Mouse (Mus musculus) limb, embryonic 10.5 days (tissue): Measurements from ENCODE around the gene Tepp. TPM values are rescaled to one million over a fixed set of nuclear protein-coding genes. Genes with fewer than 3 reads are reported as not detected.
A peak's percentile ranks its signal among the peaks of the same experiment; 100 is the strongest.

Experiments used
- DNase-seq: peaks from one replicate; pipeline ENCODE4 v3.0.0-alpha.2; 2017; ENCODE audit warnings: low spot score
- H3K27ac ChIP-seq: fragments of 300-500 bp; sonication (generic); 2 replicates; pipeline ENCODE4 v1.5.1; 2016; ENCODE audit warnings: mild to moderate bottlenecking
- H3K27me3 ChIP-seq: fragments of 300-500 bp; sonication (generic); 2 replicates; pipeline ENCODE4 v1.6.1; 2016; ENCODE audit warnings: low read depth, mild to moderate bottlenecking; ENCODE audit not compliant: poor library complexity, severe bottlenecking
- H3K36me3 ChIP-seq: fragments of 300-500 bp; sonication (generic); 2 replicates; pipeline ENCODE4 v1.6.1; 2016; ENCODE audit warnings: mild to moderate bottlenecking, moderate library complexity
- H3K4me1 ChIP-seq: fragments of 300-500 bp; sonication (generic); 2 replicates; pipeline ENCODE4 v1.6.1; 2016
- H3K4me3 ChIP-seq: fragments of 300-500 bp; sonication (generic); 2 replicates; pipeline ENCODE4 v1.5.1; 2016; ENCODE audit warnings: mild to moderate bottlenecking, moderate library complexity
- H3K9me3 ChIP-seq: fragments of 300-500 bp; sonication (generic); replicated peaks from 2 replicates; pipeline ENCODE4 v1.6.1; 2016; ENCODE audit warnings: mild to moderate bottlenecking
- WGBS: fragments of 180-500 bp; shearing (Covaris S2); methylation state at CpG from one replicate; pipeline ENCODE4 v1.1.7; 2016; 5-methylcytosine and 5-hydroxymethylcytosine counted together
- polyA plus RNA-seq: library from polyadenylated mRNA; unstranded; fragments of >200 nt; fragmentation: Nextera tagmentation; extraction: Ambion mirVana; gene quantifications from 2 replicates; pipeline ENCODE4 v1.2.1, GENCODE M21; 2016

Gene Tepp
- polyA plus RNA-seq: not detected in 2 replicates

- Histone ChIP-seq H3K27me3 (no peaks in the 10 kb centered on the region), H3K4me3 (no peak within 1 kb of the TSS), H3K27ac (no peak within 1 kb of the TSS), H3K4me1 (peaks cover 6% of the 10 kb centered on the region; the same call in 1 of the 2 replicates), H3K9me3 (no peaks in the 10 kb centered on the region), H3K36me3 (no peaks in the 10 kb centered on the region)
- 24% methylated on average over 6 of the region's 6 CpGs for WGBS
- DNase-seq: no peak
Measured at GRCm38 (mm10) chr8:95310342-95310970, at the start of gene Tepp. TSS of gene Tepp (plus strand) at chr8:95310566.

GRCm38 (mm10) chr8:95262181-95262580, 48.2 kb upstream of the Tepp start:
- no peak for DNase-seq
- H3K9me3 ChIP-seq: no peaks in the 10 kb centered on the region
- WGBS: 88% methylated on average over 2 of the region's 2 CpGs
- no peak overlapping the region for H3K4me3 ChIP-seq
- no peaks in the 10 kb centered on the region for H3K4me1 ChIP-seq
- no peak overlapping the region for H3K27ac ChIP-seq
- H3K36me3 ChIP-seq: no peaks in the 10 kb centered on the region
- H3K27me3 ChIP-seq: no peaks in the 10 kb centered on the region

- H3K27ac ChIP-seq: no peak overlapping the region
- DNase-seq: no peak
- 81% methylated on average over 12 of the region's 12 CpGs for WGBS
- H3K36me3 ChIP-seq: no peaks in the 10 kb centered on the region
- no peaks in the 10 kb centered on the region for H3K4me1 ChIP-seq
- no peaks in the 10 kb centered on the region for H3K9me3 ChIP-seq
- no peaks in the 10 kb centered on the region for H3K27me3 ChIP-seq
- H3K4me3 ChIP-seq: no peak overlapping the region
Measured at GRCm38 (mm10) chr8:95270501-95270900, 39.9 kb upstream of the Tepp start.

GRCm38 (mm10) chr8:95271841-95272240, 38.5 kb upstream of the Tepp start:
- 40% methylated on average over 4 of the region's 4 CpGs for WGBS
- H3K27ac ChIP-seq: no peak overlapping the region
- H3K27me3 ChIP-seq: no peaks in the 10 kb centered on the region
- no peak for DNase-seq
- no peaks in the 10 kb centered on the region for H3K4me1 ChIP-seq
- no peak overlapping the region for H3K4me3 ChIP-seq
- H3K36me3 ChIP-seq: no peaks in the 10 kb centered on the region
- H3K9me3 ChIP-seq: no peaks in the 10 kb centered on the region

GRCm38 (mm10) chr8:95272871-95273270, 37.5 kb upstream of the Tepp start:
- H3K27me3 ChIP-seq: no peaks in the 10 kb centered on the region
- no peaks in the 10 kb centered on the region for H3K9me3 ChIP-seq
- WGBS: 51% methylated on average over 2 of the region's 2 CpGs
- no peak overlapping the region for H3K27ac ChIP-seq
- no peak overlapping the region for H3K4me3 ChIP-seq
- DNase-seq: no peak
- H3K36me3 ChIP-seq: no peaks in the 10 kb centered on the region
- H3K4me1 ChIP-seq: no peaks in the 10 kb centered on the region

GRCm38 (mm10) chr8:95281493-95281892, 28.9 kb upstream of the Tepp start:
- Histone ChIP-seq H3K27ac (no peak overlapping the region), H3K9me3 (no peaks in the 10 kb centered on the region), H3K4me3 (no peak overlapping the region), H3K27me3 (no peaks in the 10 kb centered on the region), H3K4me1 (no peaks in the 10 kb centered on the region), H3K36me3 (no peaks in the 10 kb centered on the region)
- DNase-seq: no peak
- WGBS: 80% methylated on average over 5 of the region's 5 CpGs

GRCm38 (mm10) chr8:95289066-95289650, 21.2 kb upstream of the Tepp start:
- Histone ChIP-seq H3K36me3 (no peaks in the 10 kb centered on the region), H3K4me3 (no peak overlapping the region), H3K27me3 (no peaks in the 10 kb centered on the region), H3K9me3 (no peaks in the 10 kb centered on the region), H3K4me1 (peaks cover 7% of the 10 kb centered on the region; the same call in 1 of the 2 replicates), H3K27ac (no peak overlapping the region)
- no peak for DNase-seq
- WGBS: 76% methylated on average over 6 of the region's 6 CpGs

GRCm38 (mm10) chr8:95293172-95293571, 17.2 kb upstream of the Tepp start:
- Histone ChIP-seq H3K4me1 (peaks cover 7% of the 10 kb centered on the region; the same call in 1 of the 2 replicates), H3K36me3 (no peaks in the 10 kb centered on the region), H3K9me3 (no peaks in the 10 kb centered on the region), H3K27ac (no peak overlapping the region; the same call in 1 of the 2 replicates), H3K4me3 (no peak overlapping the region), H3K27me3 (no peaks in the 10 kb centered on the region)
- WGBS: 81% methylated on average over 11 of the region's 11 CpGs
- no peak for DNase-seq

- no peak for DNase-seq
- Histone ChIP-seq H3K4me3 (no peak overlapping the region), H3K27ac (no peak overlapping the region), H3K9me3 (no peaks in the 10 kb centered on the region), H3K36me3 (no peaks in the 10 kb centered on the region), H3K4me1 (peaks cover 7% of the 10 kb centered on the region; the same call in 1 of the 2 replicates), H3K27me3 (no peaks in the 10 kb centered on the region)
- 77% methylated on average over 7 of the region's 7 CpGs for WGBS
Measured at GRCm38 (mm10) chr8:95293891-95294290, 16.5 kb upstream of the Tepp start.

- H3K27ac ChIP-seq: no peak overlapping the region
- no peak for DNase-seq
- no peaks in the 10 kb centered on the region for H3K9me3 ChIP-seq
- H3K36me3 ChIP-seq: no peaks in the 10 kb centered on the region
- 24% methylated on average over 5 of the region's 5 CpGs for WGBS
- no peaks in the 10 kb centered on the region for H3K27me3 ChIP-seq
- peaks cover 6% of the 10 kb centered on the region; the same call in 1 of the 2 replicates for H3K4me1 ChIP-seq
- no peak overlapping the region for H3K4me3 ChIP-seq
Measured at GRCm38 (mm10) chr8:95302410-95302809, 8.0 kb upstream of the Tepp start.

- Histone ChIP-seq H3K27me3 (no peaks in the 10 kb centered on the region), H3K27ac (no peak overlapping the region), H3K4me1 (peaks cover 6% of the 10 kb centered on the region; the same call in 1 of the 2 replicates), H3K4me3 (no peak overlapping the region), H3K36me3 (no peaks in the 10 kb centered on the region), H3K9me3 (no peaks in the 10 kb centered on the region)
- DNase-seq: no peak
- 69% methylated on average over 4 of the region's 4 CpGs for WGBS
Measured at GRCm38 (mm10) chr8:95305526-95305925, 4.8 kb upstream of the Tepp start.

- DNase-seq: no peak
- Histone ChIP-seq H3K27me3 (no peaks in the 10 kb centered on the region), H3K9me3 (no peaks in the 10 kb centered on the region), H3K4me3 (no peak within 1 kb of the TSS), H3K27ac (no peak within 1 kb of the TSS), H3K4me1 (peaks cover 6% of the 10 kb centered on the region; the same call in 1 of the 2 replicates), H3K36me3 (no peaks in the 10 kb centered on the region)
- 51% methylated on average over 6 of the region's 6 CpGs for WGBS
Measured at GRCm38 (mm10) chr8:95306431-95306830, 3.9 kb upstream of the Tepp start, which contains the start of gene Cngb1. TSS of gene Cngb1 (minus strand) at chr8:95306585.

GRCm38 (mm10) chr8:95312836-95313235, 2.5 kb downstream of the Tepp start:
- Histone ChIP-seq H3K9me3 (no peaks in the 10 kb centered on the region), H3K27ac (no peak overlapping the region), H3K4me1 (no peaks in the 10 kb centered on the region), H3K4me3 (no peak overlapping the region), H3K36me3 (no peaks in the 10 kb centered on the region), H3K27me3 (no peaks in the 10 kb centered on the region)
- WGBS: 70% methylated on average over 18 of the region's 18 CpGs
- peak; percentile 37 for DNase-seq
